Mouse (Mus musculus) liver, embryonic 14.5 days (tissue): ENCODE measurements around the gene Prrc2b. TPM values are rescaled to one million over a fixed set of nuclear protein-coding genes. Genes with fewer than 3 reads are reported as not detected.

Experiments used
- ATAC-seq: fragments of 200-750 bp; cut with Nextera tagmentation; 2 replicates; pipeline ENCODE4 v1.8.0; 2017; ENCODE audit warnings: moderate number of reproducible peaks, mild to moderate bottlenecking, moderate library complexity; ENCODE audit not compliant: insufficient read depth
- DNase-seq, 3 experiments: peaks; one replicate each; pipeline ENCODE4 v3.0.0-alpha.2; 2012 to 2013; ENCODE audit warnings: low read depth in 3 of 3, low spot score in 3 of 3
- H3K27ac ChIP-seq: fragments of 300-500 bp; sonication (generic); 2 replicates; pipeline ENCODE4 v1.5.1; 2014; ENCODE audit warnings: moderate library complexity, mild to moderate bottlenecking, control low read depth, inconsistent platforms
- H3K27me3 ChIP-seq: fragments of 300-500 bp; sonication (generic); 2 replicates; pipeline ENCODE4 v1.6.1; 2014; ENCODE audit warnings: mild to moderate bottlenecking, low read length, moderate library complexity; ENCODE audit not compliant: control insufficient read depth, insufficient read depth
- H3K36me3 ChIP-seq: fragments of 300-500 bp; sonication (generic); replicated peaks from 2 replicates; pipeline ENCODE4 v1.6.1; 2014; ENCODE audit warnings: low read depth; ENCODE audit not compliant: control insufficient read depth, insufficient read depth
- H3K4me1 ChIP-seq, 2 experiments: fragments of 200-500 bp in 1 of 2; fragments of 300-500 bp in 1 of 2; sonication (generic) in 1 of 2; replicated peaks; 2 replicates each; pipeline ENCODE4 v1.6.1; 2012 to 2014; ENCODE audit warnings: antibody characterized with exemption in 1 of 2, inconsistent platforms in 1 of 2, low read length in 1 of 2; ENCODE audit not compliant: control insufficient read depth in 2 of 2, insufficient read depth in 2 of 2
- H3K4me2 ChIP-seq: fragments of 300-500 bp; sonication (generic); 2 replicates; pipeline ENCODE4 v1.6.1; 2014; ENCODE audit warnings: low read depth, mild to moderate bottlenecking, control low read depth, moderate library complexity
- H3K4me3 ChIP-seq, 2 experiments: fragments of 200-500 bp in 1 of 2; fragments of 300-500 bp in 1 of 2; sonication (generic) in 1 of 2; 2 replicates each; pipeline ENCODE4 v1.5.1; 2012 to 2014; ENCODE audit warnings: low read depth in 2 of 2, low read length in 2 of 2, mild to moderate bottlenecking in 2 of 2, control low read depth in 1 of 2, inconsistent platforms in 1 of 2, moderate library complexity in 1 of 2; ENCODE audit not compliant: insufficient read depth in 1 of 2
- H3K9ac ChIP-seq: fragments of 300-500 bp; sonication (generic); replicated peaks from 2 replicates; pipeline ENCODE4 v1.6.1; 2014; ENCODE audit warnings: mild to moderate bottlenecking, control low read depth, moderate library complexity
- H3K9me3 ChIP-seq: fragments of 300-500 bp; sonication (generic); 2 replicates; pipeline ENCODE4 v1.6.1; 2016; ENCODE audit warnings: low read length, mixed read lengths; ENCODE audit not compliant: control insufficient read depth
- CTCF ChIP-seq: IDR thresholded peaks from 2 replicates; pipeline ENCODE4 v1.5.1; 2016; ENCODE audit warnings: antibody characterized with exemption, low read depth, control low read depth
- EP300 ChIP-seq: IDR thresholded peaks from 2 replicates; pipeline ENCODE4 v1.6.1; 2016; ENCODE audit warnings: antibody characterized with exemption, low read depth
- WGBS: fragments of 180-500 bp; shearing (Covaris S2); extraction: QIAGEN DNeasy Blood & Tissue Kit; methylation state at CpG from one replicate; pipeline ENCODE4 v1.1.7; 2014; ENCODE audit not compliant: insufficient replicate concordance; 5-methylcytosine and 5-hydroxymethylcytosine counted together
- polyA plus RNA-seq, 2 experiments: library from polyadenylated mRNA; depleted of rRNA in 1 of 2; stranded (reverse) in 1 of 2; unstranded in 1 of 2; fragments of >200 nt; fragmentation: Nextera tagmentation in 1 of 2; extraction: Ambion mirVana in 1 of 2; gene quantifications; 2 replicates each; pipeline versions ENCODE4 v1.2.1 to v1.2.3; 2012 to 2014

The Prrc2b gene
- polyA plus RNA-seq, 2 experiments: 6.2 to 7.6 TPM

- no peak for DNase-seq
- Histone ChIP-seq H3K4me1 (peaks cover 26 to 35% of the 10 kb centered on the region in 2 experiments), H3K9me3 (no peaks in the 10 kb centered on the region), H3K27me3 (no peaks in the 10 kb centered on the region), H3K4me3 (no peak overlapping the region), H3K36me3 (no peaks in the 10 kb centered on the region), H3K27ac (no peak overlapping the region), H3K9ac (no peak overlapping the region), H3K4me2 (no peak overlapping the region)
- TF ChIP-seq EP300 (no peak), CTCF (no peak)
- no peak for ATAC-seq
- WGBS: 71% methylated on average over 5 of the region's 5 CpGs
Observed at GRCm38 (mm10) chr2:32169292-32169691, 18.4 kb downstream of the Prrc2b start.

- no peak for ATAC-seq
Observed at GRCm38 (mm10) chr2:32170010-32170409, 19.1 kb downstream of the Prrc2b start.

GRCm38 (mm10) chr2:32171658-32172433 is 21.0 kb downstream of the Prrc2b start:
- Histone ChIP-seq H3K9me3 (no peaks in the 10 kb centered on the region), H3K27ac (no peak overlapping the region), H3K27me3 (no peaks in the 10 kb centered on the region), H3K4me1 (peaks cover 10 to 12% of the 10 kb centered on the region in 2 experiments), H3K4me2 (no peak overlapping the region), H3K4me3 (no peak overlapping the region), H3K9ac (no peak overlapping the region), H3K36me3 (no peaks in the 10 kb centered on the region)
- WGBS: 80% methylated on average over 14 of the region's 14 CpGs
- DNase-seq: no peak
- ATAC-seq: no peak
- TF ChIP-seq EP300 (no peak), CTCF (no peak)

More at GRCm38 (mm10) chr2:32170010-32170409, 19.1 kb downstream of the Prrc2b start:
- no peaks in the 10 kb centered on the region for H3K36me3 ChIP-seq
- H3K9me3 ChIP-seq: no peaks in the 10 kb centered on the region
- DNase-seq: no peak
- no peak overlapping the region for H3K9ac ChIP-seq
- peaks cover 20 to 28% of the 10 kb centered on the region in 2 experiments for H3K4me1 ChIP-seq
- no peak overlapping the region for H3K4me2 ChIP-seq
- WGBS: 78% methylated on average over 8 of the region's 8 CpGs
- no peak for TF ChIP-seq CTCF
- no peak for TF ChIP-seq EP300
- H3K27me3 ChIP-seq: no peaks in the 10 kb centered on the region
- H3K27ac ChIP-seq: no peak overlapping the region
- no peak overlapping the region for H3K4me3 ChIP-seq

- no peak overlapping the region for H3K9ac ChIP-seq
- ATAC-seq (peak; percentile 36), DNase-seq (no peak)
- WGBS: 63% methylated on average over 13 of the region's 13 CpGs
- H3K4me3 ChIP-seq: no peak overlapping the region
- TF ChIP-seq CTCF: no peak
- no peak for TF ChIP-seq EP300
- H3K4me1 ChIP-seq: peaks cover 0 to 3% of the 10 kb centered on the region in 2 experiments; a peak in 1 of 4 replicates
- H3K27ac ChIP-seq: no peak overlapping the region
- H3K9me3 ChIP-seq: no peaks in the 10 kb centered on the region
- no peaks in the 10 kb centered on the region for H3K36me3 ChIP-seq
- no peaks in the 10 kb centered on the region for H3K27me3 ChIP-seq
- no peak overlapping the region for H3K4me2 ChIP-seq
Observed at GRCm38 (mm10) chr2:32174170-32174741, 23.4 kb downstream of the Prrc2b start.

- Histone ChIP-seq H3K4me2 (no peak overlapping the region), H3K4me3 (no peak overlapping the region), H3K4me1 (peaks cover 0 to 5% of the 10 kb centered on the region in 2 experiments; a peak in 1 of 4 replicates), H3K9me3 (no peaks in the 10 kb centered on the region), H3K27me3 (no peaks in the 10 kb centered on the region), H3K27ac (no peak overlapping the region), H3K9ac (no peak overlapping the region), H3K36me3 (no peaks in the 10 kb centered on the region)
- 52% methylated on average over 7 of the region's 7 CpGs for WGBS
- TF ChIP-seq EP300 (no peak), CTCF (no peak)
- ATAC-seq: 0 out of 2 replicates have a peak, but pooled peaks have one; percentile 21
- no peak for DNase-seq
Observed at GRCm38 (mm10) chr2:32175051-32175466, 24.2 kb downstream of the Prrc2b start.
